Mouse (Mus musculus) frontal cortex, postnatal 36 days (tissue): ENCODE results near the gene Chst11.
A peak's percentile ranks its signal among the peaks of the same experiment; 100 is the strongest.

ENCODE experiments used
- DNase-seq, 2 experiments: peaks; one replicate each; pipeline ENCODE4 v3.0.0; 2022; ENCODE audit warnings: low spot score in 2 of 2

Gene Chst11

GRCm38 (mm10) chr10:82990918-82991317 lies 5.6 kb downstream of the Chst11 start:
- no peak for DNase-seq

- no peak for DNase-seq
These were observed 6.6 kb downstream of the Chst11 start for GRCm38 (mm10) chr10:82991756-82992519.

- DNase-seq = no peak
These were observed 9.0 kb downstream of the Chst11 start for GRCm38 (mm10) chr10:82994284-82994683.

- DNase-seq = no peak
These were observed 12.2 kb downstream of the Chst11 start for GRCm38 (mm10) chr10:82997460-82997859.

DNA sequence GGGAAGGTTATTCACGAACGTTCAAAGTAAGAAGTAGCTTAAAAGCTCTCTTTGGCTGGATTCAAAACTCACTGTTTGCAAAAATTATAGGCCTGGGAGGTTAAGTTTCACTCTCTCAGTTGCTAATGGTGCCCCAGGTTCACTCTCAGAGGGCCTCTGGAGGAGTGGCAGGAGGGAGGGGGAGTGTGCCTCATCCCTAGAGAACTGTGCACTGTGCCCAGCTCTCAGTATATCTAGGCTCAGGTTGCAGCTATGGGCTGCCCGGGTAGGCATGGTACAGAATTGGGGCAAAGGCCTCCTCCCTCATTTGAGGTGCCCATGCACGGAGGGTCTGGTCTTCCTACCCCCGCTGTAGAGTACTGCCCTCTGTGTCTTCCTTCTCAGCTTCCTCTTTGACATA lies 14.9 kb downstream of the Chst11 start:
- DNase-seq = no peak

DNA sequence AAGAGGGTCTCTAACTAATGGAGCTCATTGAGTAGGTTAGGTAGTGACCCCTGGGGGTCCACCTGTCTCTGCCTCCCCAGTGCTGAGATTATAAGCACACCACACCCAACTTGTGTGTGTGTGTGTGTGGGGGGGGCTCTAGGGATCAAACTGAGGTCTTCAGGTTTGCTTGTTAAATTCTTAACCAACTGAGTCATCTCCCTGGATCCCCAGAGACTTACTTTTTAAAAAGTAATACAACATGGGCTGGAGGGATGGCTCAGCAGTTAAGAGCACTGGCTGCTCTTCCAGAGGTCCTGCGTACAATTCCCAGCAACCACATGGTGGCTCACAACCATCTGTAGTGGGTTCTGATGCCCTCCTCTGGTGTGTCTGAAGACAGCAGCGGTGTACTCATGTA lies 15.4 kb downstream of the Chst11 start:
- DNase-seq = no peak

DNA sequence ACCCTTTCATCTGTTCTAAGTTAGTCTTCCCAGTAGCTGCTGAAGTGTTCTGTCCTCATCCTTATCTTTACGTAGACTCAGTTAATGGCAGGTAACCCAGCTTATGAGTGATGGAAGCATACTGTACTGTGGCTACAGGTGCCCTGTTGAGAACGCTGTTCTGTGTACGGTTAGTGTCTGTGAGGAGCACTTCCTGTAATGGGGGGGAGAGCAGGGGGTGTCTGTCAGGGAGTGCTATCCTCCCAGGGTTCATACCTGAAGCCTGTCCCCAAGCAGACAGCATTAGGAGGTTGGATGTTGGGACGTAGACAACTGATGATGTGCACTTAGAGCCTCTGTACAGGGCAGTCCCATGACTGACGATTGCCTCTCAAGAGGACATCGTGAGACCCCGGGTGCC lies 18.6 kb downstream of the Chst11 start:
- no peak for DNase-seq

GRCm38 (mm10) chr10:83004389-83004788 lies 19.1 kb downstream of the Chst11 start:
- peak; percentile 80 to 84 for DNase-seq

GRCm38 (mm10) chr10:83005003-83005402 lies 19.7 kb downstream of the Chst11 start:
- DNase-seq = no peak

DNA sequence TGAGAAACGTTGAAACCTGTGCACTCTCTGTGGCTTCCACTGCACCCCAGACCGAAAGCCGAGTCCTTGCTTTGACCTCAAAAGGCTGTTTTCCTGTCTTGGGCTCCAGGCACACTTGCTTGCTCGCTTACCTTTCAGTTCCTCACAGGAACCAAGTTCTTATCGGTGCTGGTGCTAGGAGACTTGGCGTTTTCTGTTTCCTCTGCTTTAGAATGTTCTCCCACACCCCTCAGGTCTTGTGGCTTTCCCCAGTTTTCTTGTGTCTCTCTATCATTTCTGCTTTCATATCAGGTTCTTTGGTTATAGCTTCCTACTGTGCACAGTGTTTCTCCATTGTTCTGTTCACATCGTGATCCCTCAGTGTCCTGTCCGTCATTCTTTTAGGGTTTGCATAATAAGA lies 21.0 kb downstream of the Chst11 start:
- no peak for DNase-seq

- DNase-seq = no peak
These were observed 28.7 kb downstream of the Chst11 start for GRCm38 (mm10) chr10:83013984-83014383.

DNA sequence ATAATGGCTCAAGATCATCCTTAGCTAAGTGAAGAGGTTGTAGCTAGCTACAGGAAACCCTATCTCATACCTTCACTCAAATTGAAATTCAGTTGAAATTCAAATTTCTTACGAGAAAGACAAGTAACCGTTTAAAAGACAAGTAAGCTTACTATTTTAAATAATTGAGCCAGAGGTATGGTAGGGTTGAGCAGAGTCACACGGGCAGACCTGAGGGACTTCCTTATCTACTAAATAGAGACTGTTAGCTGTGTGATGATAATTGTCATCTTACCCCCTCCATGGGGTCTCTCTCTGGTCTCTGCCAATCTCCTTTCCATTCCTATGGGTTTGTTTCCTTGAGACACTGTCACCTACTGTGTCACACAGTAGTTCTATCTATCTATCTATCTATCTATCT lies 30.6 kb downstream of the Chst11 start:
- no peak for DNase-seq

- no peak for DNase-seq
These were observed 31.5 kb downstream of the Chst11 start for GRCm38 (mm10) chr10:83016779-83017178.

- DNase-seq = no peak
These were observed 32.6 kb downstream of the Chst11 start for GRCm38 (mm10) chr10:83017760-83018498.

DNA sequence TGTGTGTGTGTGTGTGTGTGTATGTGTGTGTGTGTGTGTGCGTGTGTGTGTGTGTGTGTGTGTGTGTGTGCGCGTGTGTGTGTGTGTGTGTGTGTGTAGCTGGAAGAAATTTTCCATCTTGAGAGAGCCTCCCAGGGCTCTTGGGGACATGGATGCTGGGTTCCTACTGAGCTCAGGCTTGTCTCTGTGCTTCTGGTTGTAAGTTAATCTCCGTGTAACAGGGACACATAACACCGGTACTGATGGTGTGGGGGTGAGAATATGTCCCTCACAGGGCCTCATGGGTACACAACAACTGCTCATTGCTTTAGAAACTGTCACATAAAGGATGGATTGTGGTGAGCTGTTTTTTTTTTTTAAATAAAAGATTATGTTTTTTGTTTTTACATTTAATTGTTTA lies 33.2 kb downstream of the Chst11 start:
- DNase-seq = no peak

DNA sequence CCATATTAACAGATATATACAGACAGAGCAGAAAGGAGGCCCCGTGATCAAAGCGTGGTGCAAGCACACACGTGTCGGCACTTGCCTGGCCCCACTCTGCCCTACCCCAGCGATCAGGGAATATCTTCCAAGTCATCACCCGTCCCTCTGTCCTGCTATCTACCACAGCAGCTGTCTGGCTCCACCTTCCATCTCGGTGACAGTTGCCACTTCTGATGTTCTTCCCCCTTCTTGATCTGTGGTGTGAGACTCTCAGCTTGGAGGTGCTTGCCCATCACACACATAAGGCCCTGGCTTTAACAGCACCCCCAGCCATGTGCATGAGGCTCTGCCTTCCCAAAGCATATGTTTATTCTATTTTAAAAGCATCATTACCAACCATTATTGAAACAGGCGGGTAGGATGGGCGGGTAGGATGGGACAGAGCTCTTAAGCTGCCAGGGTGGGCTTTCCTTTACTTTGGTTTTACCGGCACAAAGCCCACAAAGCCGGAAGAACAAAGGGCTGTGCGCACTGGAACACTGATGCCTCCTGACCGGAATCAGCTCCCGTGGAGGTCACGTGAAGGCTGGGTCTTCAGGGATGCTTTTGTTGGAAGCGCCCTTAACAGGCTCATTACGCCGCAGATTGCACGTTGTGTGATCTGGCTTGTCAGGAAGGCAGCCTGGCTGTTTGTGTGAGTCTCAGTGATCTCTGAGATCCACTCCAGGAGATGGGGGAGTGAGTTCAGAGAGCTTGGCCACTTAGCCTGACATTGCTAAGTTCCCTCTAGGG lies 34.4 kb downstream of the Chst11 start:
- DNase-seq = no peak

DNA sequence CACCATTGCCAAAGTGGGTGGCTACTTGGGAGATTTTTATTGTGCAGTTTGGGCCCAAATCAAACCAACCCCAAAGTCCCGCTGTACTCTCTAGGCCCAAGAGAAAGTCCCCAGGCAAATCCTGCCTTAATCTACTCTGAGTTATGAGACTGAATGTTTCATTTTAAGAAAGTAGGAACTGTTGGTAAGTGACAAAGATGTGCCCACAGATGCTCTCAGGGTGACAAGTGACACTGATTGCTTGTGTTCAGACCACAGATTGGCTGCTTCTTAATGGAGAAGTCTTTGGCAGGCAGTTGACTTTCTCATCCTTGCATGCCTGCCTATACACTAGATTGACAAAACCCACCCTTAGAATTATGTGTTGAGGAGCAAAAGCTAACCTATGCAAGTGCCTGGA lies 37.3 kb downstream of the Chst11 start:
- no peak for DNase-seq

DNA sequence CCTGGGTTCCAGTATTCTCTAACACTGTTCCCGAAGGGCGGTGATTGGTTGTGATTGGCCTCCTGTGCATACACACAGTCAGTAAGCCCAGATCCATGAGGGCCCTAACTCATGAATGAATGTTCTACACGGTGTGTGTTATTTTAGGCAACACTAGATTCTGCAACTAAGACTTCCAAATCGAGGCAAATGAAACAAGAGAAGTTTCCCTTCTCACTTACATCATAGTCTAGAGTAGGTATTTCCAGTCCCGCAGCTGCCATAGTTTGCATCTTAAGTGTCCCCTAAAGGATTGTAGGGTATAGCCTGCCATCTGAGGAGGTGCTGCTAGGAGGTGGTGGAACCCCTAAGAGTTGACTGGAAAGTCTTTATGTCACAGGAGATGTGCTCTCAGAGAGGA lies 40.9 kb downstream of the Chst11 start:
- no peak for DNase-seq

GRCm38 (mm10) chr10:83027673-83028072 lies 42.4 kb downstream of the Chst11 start:
- DNase-seq = no peak

- no peak for DNase-seq
These were observed 44.9 kb downstream of the Chst11 start for GRCm38 (mm10) chr10:83030103-83030661.

GRCm38 (mm10) chr10:83030928-83031327 lies 45.6 kb downstream of the Chst11 start:
- no peak for DNase-seq

DNA sequence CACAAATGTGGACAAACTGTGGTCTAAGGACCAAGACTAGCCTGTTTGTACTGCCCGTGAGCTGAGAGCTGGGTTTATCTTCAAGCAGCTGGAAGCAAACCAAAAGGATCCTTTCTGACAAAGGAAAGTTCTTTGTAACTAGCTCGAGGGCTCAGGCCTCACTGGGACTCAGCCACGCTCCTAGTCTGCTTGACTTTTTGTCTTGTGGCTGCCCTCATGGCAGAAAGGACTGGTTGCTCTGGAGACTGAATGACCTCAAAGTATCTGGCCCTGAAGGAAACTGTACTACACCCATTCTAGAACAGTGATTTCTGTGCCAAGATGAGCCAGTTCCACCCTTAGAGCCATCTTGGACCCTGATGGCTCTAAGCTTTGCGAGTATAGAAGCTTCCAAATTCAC lies 46.3 kb downstream of the Chst11 start:
- DNase-seq = no peak
